Mouse (Mus musculus) CH12.LX (cell line): ENCODE data around the gene Smtn. TPM values are rescaled to one million over a fixed set of nuclear protein-coding genes. Genes with fewer than 3 reads are reported as not detected.

ENCODE experiments used
- DNase-seq: peaks from one replicate; pipeline ENCODE4 v3.0.0-alpha.2; 2013; ENCODE audit errors: extremely low read depth
- H3K27ac ChIP-seq: 2 replicates; pipeline ENCODE4 v1.5.1; 2012; ENCODE audit warnings: low read depth, mild to moderate bottlenecking, control low read depth, moderate library complexity; ENCODE audit not compliant: insufficient read depth
- H3K27me3 ChIP-seq: replicated peaks from 2 replicates; pipeline ENCODE3; 2012; ENCODE audit warnings: inconsistent platforms
- H3K36me3 ChIP-seq, 2 experiments: replicated peaks in 1 of 2; 2 replicates each; pipeline versions ENCODE3 to v1.6.1; 2012; ENCODE audit warnings: inconsistent platforms in 1 of 2, low read length in 1 of 2, mild to moderate bottlenecking in 1 of 2, mixed read lengths in 1 of 2, moderate library complexity in 1 of 2; ENCODE audit not compliant: control insufficient read depth in 1 of 2, insufficient read depth in 1 of 2
- H3K4me1 ChIP-seq, 2 experiments: 2 replicates each; pipeline ENCODE4 v1.6.1; 2012; ENCODE audit warnings: inconsistent platforms in 1 of 2, moderate library complexity in 1 of 2; ENCODE audit not compliant: insufficient read depth in 2 of 2, control insufficient read depth in 1 of 2
- H3K4me2 ChIP-seq: 2 replicates; pipeline ENCODE4 v1.6.1; 2012; ENCODE audit warnings: low read depth, mild to moderate bottlenecking, control low read depth; ENCODE audit not compliant: poor library complexity, insufficient read depth, severe bottlenecking
- H3K4me3 ChIP-seq, 3 experiments: fragments of 150-350 bp in 1 of 3; sonication (generic) in 1 of 3; replicated peaks in 1 of 3; 2 replicates each; pipeline versions ENCODE3 to v1.5.1; 2011 to 2012; ENCODE audit warnings: low read depth in 2 of 3, low read length in 2 of 3, mild to moderate bottlenecking in 2 of 3, moderate library complexity in 2 of 3, control low read depth in 1 of 3, improper control_type of control experiment in 1 of 3, inconsistent platforms in 1 of 3, mixed read lengths in 1 of 3; ENCODE audit not compliant: poor library complexity in 1 of 3
- H3K79me2 ChIP-seq: replicated peaks from 2 replicates; pipeline ENCODE4 v1.6.1; 2012; ENCODE audit warnings: mild to moderate bottlenecking, moderate library complexity; ENCODE audit not compliant: control insufficient read depth, poor library complexity, insufficient read depth, severe bottlenecking; ENCODE audit errors: extremely low read depth
- H3K9ac ChIP-seq: 2 replicates; pipeline ENCODE4 v1.6.1; 2012; ENCODE audit warnings: low read depth, mild to moderate bottlenecking, control low read depth, moderate library complexity; ENCODE audit not compliant: insufficient read depth
- H3K9me3 ChIP-seq: replicated peaks from 2 replicates; pipeline ENCODE3; 2012; ENCODE audit warnings: low read length, inconsistent platforms, mixed read lengths
- BHLHE40 ChIP-seq: IDR thresholded peaks from 2 replicates; pipeline ENCODE4 v1.6.1; 2011; ENCODE audit warnings: mild to moderate bottlenecking, low read depth, low read length, improper control_type of control experiment
- CHD1 ChIP-seq: IDR thresholded peaks from 2 replicates; pipeline ENCODE4 v1.6.1; 2012; ENCODE audit warnings: low read depth, low read length, improper control_type of control experiment, inconsistent platforms
- CHD2 ChIP-seq: IDR thresholded peaks from 2 replicates; pipeline ENCODE4 v1.6.1; 2011; ENCODE audit warnings: low read length, improper control_type of control experiment
- ELF1 ChIP-seq: IDR thresholded peaks from 2 replicates; pipeline ENCODE4 v1.6.1; 2014; ENCODE audit warnings: low read depth, mild to moderate bottlenecking, inconsistent platforms, low read length, improper control_type of control experiment
- ETS1 ChIP-seq: conservative IDR thresholded peaks from 2 replicates; pipeline ENCODE4 v1.6.1; 2012; ENCODE audit warnings: low read depth, mild to moderate bottlenecking, inconsistent platforms, low read length, improper control_type of control experiment, moderate library complexity
- MAFK ChIP-seq: IDR thresholded peaks from 2 replicates; pipeline ENCODE4 v1.6.1; 2011; ENCODE audit warnings: low read length, improper control_type of control experiment; ENCODE audit not compliant: insufficient replicate concordance
- MAZ ChIP-seq: IDR thresholded peaks from 2 replicates; pipeline ENCODE4 v1.6.1; 2012; ENCODE audit warnings: low read depth, mild to moderate bottlenecking, inconsistent platforms, low read length, improper control_type of control experiment, moderate library complexity
- MYC ChIP-seq: IDR thresholded peaks from 2 replicates; pipeline ENCODE4 v1.6.1; 2011; ENCODE audit warnings: low read depth, mild to moderate bottlenecking, improper control_type of control experiment, low read length
- NELFE ChIP-seq: IDR thresholded peaks from 2 replicates; pipeline ENCODE4 v1.6.1; 2011; ENCODE audit warnings: low read depth, low read length, improper control_type of control experiment
- PAX5 ChIP-seq: IDR thresholded peaks from 2 replicates; pipeline ENCODE4 v1.6.1; 2012; ENCODE audit warnings: low read length, inconsistent platforms, mixed read lengths
- POLR2AphosphoS2 ChIP-seq: IDR thresholded peaks from 2 replicates; pipeline ENCODE4 v1.6.1; 2011; ENCODE audit warnings: low read depth, low read length, improper control_type of control experiment
- TCF12 ChIP-seq: IDR thresholded peaks from 2 replicates; pipeline ENCODE4 v1.6.1; 2014; ENCODE audit warnings: low read depth, mild to moderate bottlenecking, inconsistent platforms, low read length, improper control_type of control experiment
- USF1 ChIP-seq: IDR thresholded peaks from 2 replicates; pipeline ENCODE4 v1.6.1; 2014; ENCODE audit warnings: low read depth, mild to moderate bottlenecking, inconsistent platforms, low read length, improper control_type of control experiment
- ZNF384 ChIP-seq: IDR thresholded peaks from 2 replicates; pipeline ENCODE4 v1.6.1; 2012; ENCODE audit warnings: low read depth, low read length, improper control_type of control experiment, inconsistent platforms
- dilution Hi-C: fragments of 300-500 bp; cut with MboI; formaldehyde crosslinking; loops from 2 replicates; pipeline ENCODE4 v1.14.3; 2020; ENCODE audit warnings: low sequenced_read_pairs; ENCODE audit not compliant: extremely low pct_unique_long_range_greater_than_20kb, extremely low pct_ligation_motif_present
- in situ Hi-C: fragments of 300-500 bp; cut with MboI; formaldehyde crosslinking; loops from 3 replicates; pipeline ENCODE4 v1.14.3; 2019; ENCODE audit warnings: low sequenced_read_pairs, low pct_ligation_motif_present, low pct_unique_long_range_greater_than_20kb, mixed read lengths
- polyA plus RNA-seq: library from polyadenylated mRNA; unstranded; fragments of >175 nt; gene quantifications from 2 replicates; pipeline ENCODE4 v1.2.1, GENCODE M21; 2012; ENCODE audit warnings: low read depth; ENCODE audit not compliant: insufficient read length
- total RNA-seq, 2 experiments: library from RNA; depleted of rRNA; stranded (reverse); fragments of 300-350 nt in 1 of 2; fragments of >200 nt in 1 of 2; gene quantifications; 2 replicates each; pipeline ENCODE4 v1.2.3; 2012 to 2014

Smtn gene
- total and polyA plus RNA-seq, 3 experiments: 0.58 to 5.3 (median 3.1) TPM

DNA sequence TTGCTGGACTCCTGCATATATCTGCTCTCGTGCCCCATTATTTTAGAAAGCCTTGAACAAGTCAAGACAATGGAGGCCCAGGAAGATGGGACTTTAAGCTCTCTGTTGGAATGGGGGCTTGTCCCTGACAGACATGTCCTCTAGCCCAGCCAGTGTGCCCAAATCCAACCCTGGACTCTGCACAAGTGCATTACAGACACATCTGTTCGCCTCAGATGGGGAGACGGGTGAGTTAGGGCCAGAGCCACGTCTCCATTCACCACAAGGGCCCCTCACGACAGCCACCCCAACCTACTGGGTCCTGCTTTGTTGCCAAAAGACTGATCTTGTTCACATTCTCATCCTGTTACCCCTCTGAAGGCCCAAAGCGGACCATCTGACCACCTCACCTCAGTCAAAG, 12.2 kb downstream of the Smtn start:
- no peak for DNase-seq
- no peak overlapping the region for H3K4me3 ChIP-seq
- H3K4me1 ChIP-seq: peaks cover 0 to 25% of the 10 kb centered on the region in 2 experiments; a peak in 2 of 4 replicates
- no peaks in the 10 kb centered on the region for H3K27me3 ChIP-seq
- H3K9me3 ChIP-seq: no peaks in the 10 kb centered on the region
- H3K36me3 ChIP-seq: peaks cover 0 to 47% of the 10 kb centered on the region in 2 experiments
- no peak for TF ChIP-seq ELF1
- no peak for TF ChIP-seq PAX5
- no peak for TF ChIP-seq USF1
- TF ChIP-seq CHD1: no peak
- no peak overlapping the region for H3K9ac ChIP-seq
- H3K79me2 ChIP-seq: no peaks in the 10 kb centered on the region
- in situ Hi-C loops: loop anchor here (5.0 to 25.0 kb wide), 4 partner anchors 51 to 384 kb away; partner anchors contain the start of gene Slc35e4
- dilution Hi-C loops: no loop called here
- no peak overlapping the region for H3K4me2 ChIP-seq
- H3K27ac ChIP-seq: no peak overlapping the region

DNA sequence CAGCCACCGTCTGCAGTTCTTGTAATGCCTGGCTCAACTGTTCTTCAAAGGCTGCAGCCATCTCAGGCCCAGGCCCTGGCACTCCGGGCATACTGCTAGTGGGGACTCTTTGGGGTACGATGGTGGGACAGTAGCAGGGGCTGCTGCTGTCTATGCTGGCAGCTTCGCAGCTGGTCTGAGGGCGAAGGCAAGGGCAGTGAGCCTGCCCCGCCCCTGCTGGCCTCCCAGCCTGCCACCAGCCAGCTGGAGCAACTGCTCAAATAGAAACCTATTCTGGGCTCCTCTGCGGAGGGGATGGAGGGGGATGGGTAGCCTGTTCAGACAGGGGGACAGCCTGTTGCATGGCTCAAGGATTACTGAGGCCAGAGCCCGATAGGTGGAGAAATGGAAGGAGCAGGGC, 12.6 kb downstream of the Smtn start:
- no peak overlapping the region for H3K27ac ChIP-seq
- no peak overlapping the region for H3K4me2 ChIP-seq
- no peaks in the 10 kb centered on the region for H3K79me2 ChIP-seq
- in situ Hi-C loops: loop anchor here (5.0 to 25.0 kb wide), 4 partner anchors 50 to 385 kb away; partner anchors contain the start of gene Slc35e4
- no peak overlapping the region for H3K9ac ChIP-seq
- H3K9me3 ChIP-seq: no peaks in the 10 kb centered on the region
- peaks cover 0 to 45% of the 10 kb centered on the region in 2 experiments for H3K36me3 ChIP-seq
- H3K4me3 ChIP-seq: no peak overlapping the region
- no peak for DNase-seq
- peaks cover 0 to 25% of the 10 kb centered on the region in 2 experiments; a peak in 2 of 4 replicates for H3K4me1 ChIP-seq
- no peak for TF ChIP-seq PAX5
- no peak for TF ChIP-seq ZNF384
- no peaks in the 10 kb centered on the region for H3K27me3 ChIP-seq
- dilution Hi-C loops: no loop called here

DNA sequence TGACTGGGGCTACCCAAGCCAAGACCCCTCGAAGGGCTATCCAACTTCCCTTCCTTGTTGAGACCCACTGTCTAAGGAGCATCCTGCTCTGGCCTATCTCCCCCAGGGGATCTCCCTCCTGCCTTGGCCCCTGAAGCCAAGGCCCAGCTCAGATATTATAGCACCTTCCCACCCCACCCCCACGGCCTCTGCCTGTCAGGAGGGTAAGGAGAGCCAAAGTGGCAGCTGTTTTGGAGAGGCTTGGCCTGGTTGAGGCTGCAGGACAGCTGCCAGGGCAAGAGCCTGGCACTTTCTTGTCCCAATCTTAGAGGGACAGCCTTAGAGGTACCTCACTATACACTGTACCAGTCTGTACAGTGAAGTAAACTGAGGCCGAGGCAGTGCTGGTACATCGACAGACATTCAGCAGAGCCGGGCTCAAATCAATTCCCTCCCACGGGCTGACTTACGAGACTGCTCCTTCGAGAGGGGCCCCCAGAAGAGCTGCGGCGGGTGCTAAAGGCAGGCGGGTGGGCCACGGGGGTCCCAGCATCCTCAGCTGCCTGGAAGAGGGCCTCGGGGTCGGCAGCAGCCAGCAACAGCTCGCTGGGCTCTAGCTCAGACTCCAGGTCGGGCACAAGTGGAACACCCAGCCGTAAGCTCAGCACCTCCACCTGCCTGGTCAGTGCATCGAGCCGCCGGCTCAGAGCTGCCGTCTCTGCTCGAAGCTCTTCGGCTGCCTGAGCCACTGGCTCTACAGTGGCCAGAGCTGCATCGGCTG, 13.3 kb downstream of the Smtn start:
- dilution Hi-C loops (no loop called here), in situ Hi-C loops (loop anchor here (5.0 to 25.0 kb wide), 4 partner anchors 50 to 385 kb away; partner anchors contain the start of gene Slc35e4)
- Histone ChIP-seq H3K9ac (no peak overlapping the region), H3K9me3 (no peaks in the 10 kb centered on the region), H3K4me2 (no peak overlapping the region), H3K27ac (no peak overlapping the region), H3K4me3 (no peak overlapping the region), H3K27me3 (no peaks in the 10 kb centered on the region), H3K79me2 (no peaks in the 10 kb centered on the region), H3K36me3 (peaks cover 0 to 45% of the 10 kb centered on the region in 2 experiments), H3K4me1 (peaks cover 0 to 19% of the 10 kb centered on the region in 2 experiments; a peak in 2 of 4 replicates)
- no peak for TF ChIP-seq PAX5
- no peak for TF ChIP-seq MAZ
- no peak for TF ChIP-seq BHLHE40
- TF ChIP-seq MAFK: no peak
- TF ChIP-seq NELFE: no peak
- no peak for TF ChIP-seq TCF12
- TF ChIP-seq CHD2: no peak
- TF ChIP-seq ETS1: no peak
- no peak for TF ChIP-seq POLR2AphosphoS2
- TF ChIP-seq MYC: no peak
- no peak for DNase-seq
